Mouse (Mus musculus): ENCODE data around the gene Nexmif. TPM values are rescaled to one million over a fixed set of nuclear protein-coding genes. Genes with fewer than 3 reads are reported as not detected.

Gene Nexmif
- 0.03 and 0.13 TPM in 2 replicates for polyA plus RNA-seq (2012; rRNA removed)

GRCm38 (mm10) chrX:104200736-104201591, at the start of gene Nexmif:
TSS of gene Nexmif (minus strand) at chrX:104201185.

Other genes starting within 250 kb of the Nexmif start
- gene Rlim, start 219.9 kb downstream of the Nexmif start, polyA plus RNA-seq (2012; rRNA removed), result 0.29 and 0.64 TPM in 2 replicates
- 1.8 and 4.0 TPM in 2 replicates for gene Abcb7, start 212.7 kb upstream of the Nexmif start, polyA plus RNA-seq (2012; rRNA removed)

Data from stomach, adult 2 months (tissue).